Mouse (Mus musculus) liver, embryonic 14.5 days (tissue): Measurements from ENCODE around the gene Irf4.

Experiments used
- CTCF ChIP-seq: IDR thresholded peaks from 2 replicates; pipeline ENCODE4 v1.5.1; 2016; ENCODE audit warnings: antibody characterized with exemption, low read depth, control low read depth
- EP300 ChIP-seq: IDR thresholded peaks from 2 replicates; pipeline ENCODE4 v1.6.1; 2016; ENCODE audit warnings: antibody characterized with exemption, low read depth

GRCm38 (mm10) chr13:30749021-30749556 is at the start of gene Irf4:
- TF ChIP-seq CTCF (no peak), EP300 (no peak)
